Mouse (Mus musculus) stomach, embryonic 14.5 days (tissue): Measurements from ENCODE around the gene Birc6. TPM values are rescaled to one million over a fixed set of nuclear protein-coding genes. Genes with fewer than 3 reads are reported as not detected.

ENCODE experiments used
- ATAC-seq: fragments of 200-750 bp; cut with Nextera tagmentation; 2 replicates; pipeline ENCODE4 v1.8.0; 2017; ENCODE audit warnings: low read depth, moderate TSS enrichment; ENCODE audit not compliant: insufficient number of reproducible peaks, insufficient read depth, low FRiP score
- H3K27ac ChIP-seq: fragments of 300-500 bp; sonication (generic); 2 replicates; pipeline ENCODE4 v1.5.1; 2014; ENCODE audit warnings: mild to moderate bottlenecking, low read length, moderate library complexity, mixed read lengths
- H3K27me3 ChIP-seq: fragments of 300-500 bp; sonication (generic); 2 replicates; pipeline ENCODE4 v1.6.1; 2014; ENCODE audit warnings: low read length, control low read depth, mixed read lengths; ENCODE audit not compliant: control insufficient read depth, insufficient read depth
- H3K36me3 ChIP-seq: fragments of 300-500 bp; sonication (generic); 2 replicates; pipeline ENCODE4 v1.6.1; 2014; ENCODE audit warnings: mild to moderate bottlenecking, control low read depth, low read length, moderate library complexity, mixed read lengths; ENCODE audit not compliant: control insufficient read depth, insufficient read depth
- H3K4me1 ChIP-seq: fragments of 300-500 bp; sonication (generic); 2 replicates; pipeline ENCODE4 v1.6.1; 2014; ENCODE audit warnings: low read length, control low read depth, mixed read lengths; ENCODE audit not compliant: control insufficient read depth, insufficient read depth
- H3K4me2 ChIP-seq: fragments of 300-500 bp; sonication (generic); replicated peaks from 2 replicates; pipeline ENCODE4 v1.6.1; 2014; ENCODE audit warnings: low read depth, low read length, control low read depth
- H3K4me3 ChIP-seq: fragments of 300-500 bp; sonication (generic); 2 replicates; pipeline ENCODE4 v1.5.1; 2014; ENCODE audit warnings: low read depth, low read length, control low read depth
- H3K9ac ChIP-seq: fragments of 300-500 bp; sonication (generic); replicated peaks from 2 replicates; pipeline ENCODE4 v1.6.1; 2014; ENCODE audit warnings: low read depth, mild to moderate bottlenecking, control low read depth, low read length, moderate library complexity, mixed read lengths
- H3K9me3 ChIP-seq: fragments of 300-500 bp; sonication (generic); 2 replicates; pipeline ENCODE4 v1.6.1; 2016; ENCODE audit warnings: low read depth, low read length, control low read depth; ENCODE audit not compliant: control insufficient read depth
- WGBS: fragments of 180-500 bp; shearing (Covaris S2); extraction: QIAGEN DNeasy Blood & Tissue Kit; methylation state at CpG from one replicate; pipeline ENCODE4 v1.1.7; 2014; 5-methylcytosine and 5-hydroxymethylcytosine counted together
- polyA plus RNA-seq: library from polyadenylated mRNA; unstranded; fragments of >200 nt; fragmentation: Nextera tagmentation; extraction: Ambion mirVana; gene quantifications from 2 replicates; pipeline ENCODE4 v1.2.1, GENCODE M21; 2014

Gene Birc6
- polyA plus RNA-seq, 1 experiment from 2014 or later, result 130 TPM

- Histone ChIP-seq H3K4me1 (no peaks in the 10 kb centered on the region), H3K36me3 (peaks cover 10% of the 10 kb centered on the region; the same call in 1 of the 2 replicates), H3K9ac (no peak overlapping the region), H3K4me3 (no peak overlapping the region), H3K4me2 (no peak overlapping the region), H3K27me3 (no peaks in the 10 kb centered on the region), H3K9me3 (no peaks in the 10 kb centered on the region), H3K27ac (no peak overlapping the region)
- no peak for ATAC-seq
These were observed 178.5 kb downstream of the Birc6 start for GRCm38 (mm10) chr17:74706593-74706992.

DNA sequence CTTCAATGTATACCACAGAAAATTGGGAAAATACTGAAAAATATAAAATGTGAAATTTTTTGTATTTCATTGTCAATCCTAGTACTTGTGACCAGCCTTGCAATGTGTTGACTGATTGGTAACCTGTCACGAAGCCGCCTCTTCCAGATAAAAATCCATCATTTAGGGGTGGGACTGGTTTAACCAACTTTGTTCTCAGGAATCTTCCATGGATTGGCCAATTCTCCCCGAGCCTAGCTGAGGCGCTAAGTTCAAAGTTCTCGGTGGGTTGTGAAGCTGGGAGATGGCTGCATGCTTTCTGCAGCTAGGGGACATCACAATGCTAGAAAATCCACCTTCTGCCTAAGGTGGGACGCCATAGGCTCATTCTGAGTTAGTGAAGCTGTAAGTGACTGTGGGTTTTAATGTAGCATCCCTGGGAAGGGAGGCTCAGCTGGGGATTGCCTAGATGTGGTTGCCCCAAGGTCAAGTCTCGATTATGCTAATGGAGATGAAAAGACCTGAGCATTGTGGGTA, 179.6 kb downstream of the Birc6 start:
- no peaks in the 10 kb centered on the region for H3K4me1 ChIP-seq
- H3K4me3 ChIP-seq, result no peak overlapping the region
- no peak overlapping the region for H3K27ac ChIP-seq
- no peaks in the 10 kb centered on the region for H3K27me3 ChIP-seq
- 80% methylated on average over 7 of the region's 7 CpGs for WGBS
- H3K9me3 ChIP-seq, result no peaks in the 10 kb centered on the region
- no peak overlapping the region for H3K9ac ChIP-seq
- peaks cover 10% of the 10 kb centered on the region; the same call in 1 of the 2 replicates for H3K36me3 ChIP-seq
- H3K4me2 ChIP-seq, result no peak overlapping the region
- ATAC-seq, result no peak

DNA sequence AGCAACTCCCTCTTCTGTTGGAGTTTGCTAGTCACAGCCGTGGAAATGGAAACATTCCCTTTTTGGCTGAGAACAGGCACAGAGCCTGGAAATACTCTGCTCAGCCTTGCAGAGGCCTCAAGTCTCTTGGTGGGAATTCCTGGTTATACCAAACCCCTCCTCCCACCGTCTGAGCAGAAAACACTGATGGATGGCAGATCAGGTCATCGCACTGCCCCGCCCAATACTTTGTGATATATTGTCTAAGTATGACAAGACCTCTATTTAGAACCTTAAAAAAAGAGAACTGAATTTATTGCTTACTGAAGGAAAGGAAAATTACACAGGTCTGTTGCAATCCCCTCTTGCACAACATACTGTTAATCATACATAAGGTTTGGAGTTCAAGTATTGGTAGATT, 182.6 kb downstream of the Birc6 start:
- WGBS, result 59% methylated on average over 4 of the region's 4 CpGs
- Histone ChIP-seq H3K36me3 (no peaks in the 10 kb centered on the region), H3K27ac (no peak overlapping the region), H3K4me1 (no peaks in the 10 kb centered on the region), H3K4me2 (no peak overlapping the region), H3K9ac (no peak overlapping the region), H3K27me3 (no peaks in the 10 kb centered on the region), H3K4me3 (no peak overlapping the region), H3K9me3 (no peaks in the 10 kb centered on the region)
- ATAC-seq, result no peak

DNA sequence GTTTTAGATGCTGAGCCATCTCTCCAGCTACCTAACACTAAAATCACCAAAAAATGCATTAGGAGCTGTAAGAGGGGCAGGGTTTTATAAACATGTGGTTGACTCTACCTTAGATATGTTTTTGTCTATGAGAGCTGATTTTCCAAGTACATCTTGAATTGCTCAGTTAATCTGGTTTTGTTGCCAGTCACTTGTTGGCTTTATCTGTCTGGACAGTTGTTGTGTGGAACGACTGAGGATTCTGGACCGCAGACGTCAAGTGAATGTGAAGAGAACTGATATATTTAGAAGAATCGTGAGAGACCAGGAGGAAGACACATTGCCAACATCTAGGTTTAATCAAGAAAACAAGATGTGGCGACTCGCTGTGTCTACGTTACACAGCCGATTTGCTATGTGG, 183.5 kb downstream of the Birc6 start:
- Histone ChIP-seq H3K4me1 (no peaks in the 10 kb centered on the region), H3K9me3 (no peaks in the 10 kb centered on the region), H3K27me3 (no peaks in the 10 kb centered on the region), H3K4me3 (no peak overlapping the region), H3K36me3 (no peaks in the 10 kb centered on the region), H3K9ac (no peak overlapping the region), H3K27ac (no peak overlapping the region), H3K4me2 (no peak overlapping the region)
- ATAC-seq, result no peak
- 87% methylated on average over 8 of the region's 8 CpGs for WGBS

GRCm38 (mm10) chr17:74715128-74715527, 187.0 kb downstream of the Birc6 start:
- Histone ChIP-seq H3K4me3 (no peak overlapping the region), H3K9me3 (no peaks in the 10 kb centered on the region), H3K9ac (no peak overlapping the region), H3K4me2 (no peak overlapping the region), H3K36me3 (no peaks in the 10 kb centered on the region), H3K4me1 (0 out of 2 replicates have a peak, but pooled peaks cover 4% of the 10 kb centered on the region), H3K27me3 (no peaks in the 10 kb centered on the region), H3K27ac (no peak overlapping the region)
- no peak for ATAC-seq
- 63% methylated on average over 3 of the region's 3 CpGs for WGBS

- no peak overlapping the region for H3K4me2 ChIP-seq
- H3K4me1 ChIP-seq, result 0 out of 2 replicates have a peak, but pooled peaks cover 4% of the 10 kb centered on the region
- no peak overlapping the region for H3K27ac ChIP-seq
- no peak overlapping the region for H3K9ac ChIP-seq
- no peak overlapping the region for H3K4me3 ChIP-seq
- H3K27me3 ChIP-seq, result no peaks in the 10 kb centered on the region
- no peaks in the 10 kb centered on the region for H3K36me3 ChIP-seq
- no peak for ATAC-seq
- no peaks in the 10 kb centered on the region for H3K9me3 ChIP-seq
- 69% methylated on average over 1 of the region's 1 CpGs for WGBS
These were observed 187.6 kb downstream of the Birc6 start for GRCm38 (mm10) chr17:74715724-74716123.

DNA sequence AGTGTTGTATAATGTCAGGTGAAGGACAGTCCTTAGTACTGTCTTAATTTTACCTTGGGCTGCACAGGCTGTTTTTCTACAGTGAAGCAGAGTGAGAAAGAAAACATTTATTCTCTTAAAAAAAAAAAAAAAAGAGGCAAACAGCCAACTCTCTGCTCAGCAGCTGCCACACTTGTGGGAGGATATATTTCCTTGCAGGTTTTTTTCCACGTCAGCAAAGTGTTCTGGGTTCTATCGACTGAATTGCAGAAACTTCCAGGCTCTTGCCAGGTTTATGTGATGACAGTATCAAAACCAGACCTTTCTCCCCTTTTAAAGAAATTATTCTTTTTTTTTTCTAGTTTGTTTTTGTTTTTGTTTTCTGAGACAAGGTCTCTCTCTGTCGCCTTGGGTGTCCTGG, 188.5 kb downstream of the Birc6 start:
- no peaks in the 10 kb centered on the region for H3K36me3 ChIP-seq
- H3K9me3 ChIP-seq, result no peaks in the 10 kb centered on the region
- 39% methylated on average over 3 of the region's 3 CpGs for WGBS
- H3K9ac ChIP-seq, result no peak overlapping the region
- no peak for ATAC-seq
- H3K4me2 ChIP-seq, result peak overlapping the region; percentile 68; the same call in 1 of the 2 replicates
- H3K4me1 ChIP-seq, result 0 out of 2 replicates have a peak, but pooled peaks cover 4% of the 10 kb centered on the region
- H3K27me3 ChIP-seq, result no peaks in the 10 kb centered on the region
- no peak overlapping the region for H3K27ac ChIP-seq
- H3K4me3 ChIP-seq, result peak overlapping the region; percentile 71; the same call in 1 of the 2 replicates

- H3K9me3 ChIP-seq, result no peaks in the 10 kb centered on the region
- H3K36me3 ChIP-seq, result no peaks in the 10 kb centered on the region
- no peaks in the 10 kb centered on the region for H3K27me3 ChIP-seq
- H3K4me1 ChIP-seq, result 0 out of 2 replicates have a peak, but pooled peaks cover 4% of the 10 kb centered on the region
- peak overlapping the region; percentile 68 for H3K4me2 ChIP-seq
- 9% methylated on average over 14 of the region's 14 CpGs for WGBS
- peak overlapping the region; percentile 48; the same call in 1 of the 2 replicates for H3K27ac ChIP-seq
- peak overlapping the region; percentile 36; the same call in 1 of the 2 replicates for H3K9ac ChIP-seq
- H3K4me3 ChIP-seq, result peak overlapping the region; percentile 71
- no peak for ATAC-seq
These were observed 189.1 kb downstream of the Birc6 start for GRCm38 (mm10) chr17:74717091-74717617.
